Mouse (Mus musculus) CH12F3 (cell line): Measurements from ENCODE around the gene Trpc1.

ENCODE experiments used
- in situ Hi-C: fragments of 300-500 bp; cut with MboI; formaldehyde crosslinking; loops from 2 replicates; pipeline ENCODE4 v1.14.3; 2020; ENCODE audit warnings: low sequenced_read_pairs

The Trpc1 gene

DNA sequence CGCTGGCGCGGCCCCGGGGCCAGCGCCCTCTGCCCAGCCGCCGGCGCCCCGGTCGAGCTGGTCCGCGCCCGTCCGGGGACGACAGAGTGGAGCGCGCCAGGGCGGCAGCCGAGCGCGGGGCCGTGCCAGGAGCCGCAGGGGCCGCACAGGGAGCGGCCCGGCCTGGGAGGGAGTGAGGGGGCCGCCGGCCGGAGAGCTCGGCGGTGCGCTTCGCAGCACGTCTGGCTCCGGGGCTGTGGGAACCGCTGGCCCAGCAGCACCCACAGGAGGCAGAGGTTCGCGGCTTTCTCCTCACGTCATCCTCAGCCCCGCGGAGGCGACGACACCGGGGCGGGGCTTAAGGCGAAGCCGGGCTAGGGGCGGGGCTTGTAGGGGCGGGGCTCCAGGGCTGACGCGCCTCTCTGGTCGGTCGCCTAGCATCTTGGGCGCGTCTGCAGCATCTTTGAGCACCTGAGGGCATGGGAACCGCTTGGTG lies at the start of gene Trpc1:
Gene Trpc1 (minus strand): TSS at position 339 of the 475 bp plus-strand sequence.
- in situ Hi-C loops = no loop called here

DNA sequence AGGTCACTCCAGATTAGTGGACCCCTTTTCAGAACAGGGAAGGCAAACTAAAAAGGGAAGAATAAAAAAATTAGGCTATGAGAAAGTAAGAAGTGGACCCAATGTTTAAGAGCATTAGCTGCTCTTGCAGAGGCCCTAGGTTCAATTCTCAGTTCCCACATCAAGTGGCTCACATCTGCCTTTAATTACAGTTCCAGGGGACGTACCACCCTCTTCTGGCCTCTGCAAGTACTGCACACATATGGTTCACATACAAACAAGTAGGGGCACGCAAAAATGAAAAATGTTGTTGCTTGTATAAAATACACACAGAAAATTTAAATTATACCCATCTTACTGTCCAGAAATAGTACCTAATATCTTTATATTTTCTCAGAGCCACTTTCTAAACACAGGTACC lies 46.1 kb upstream of the Trpc1 start:
- in situ Hi-C loops = no loop called here

DNA sequence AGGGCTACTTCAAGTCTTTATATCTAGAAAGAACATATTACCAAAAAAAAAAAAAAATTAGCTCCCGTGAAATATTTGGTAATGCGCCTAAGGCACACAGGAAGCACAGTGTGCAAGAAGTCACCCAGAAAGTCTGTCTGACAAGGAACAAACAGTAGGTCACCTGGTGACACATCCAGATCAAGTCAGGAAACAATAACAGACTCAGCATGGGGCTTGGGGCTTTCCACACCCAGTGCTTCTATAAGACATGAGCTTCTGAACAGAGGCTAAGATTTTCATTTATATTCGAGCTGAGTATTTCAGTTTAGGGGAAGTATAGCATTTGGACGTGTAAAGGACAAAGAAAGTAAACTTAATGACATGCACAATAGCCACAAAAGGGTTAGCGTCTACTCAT lies 45.7 kb upstream of the Trpc1 start:
- in situ Hi-C loops = no loop called here

DNA sequence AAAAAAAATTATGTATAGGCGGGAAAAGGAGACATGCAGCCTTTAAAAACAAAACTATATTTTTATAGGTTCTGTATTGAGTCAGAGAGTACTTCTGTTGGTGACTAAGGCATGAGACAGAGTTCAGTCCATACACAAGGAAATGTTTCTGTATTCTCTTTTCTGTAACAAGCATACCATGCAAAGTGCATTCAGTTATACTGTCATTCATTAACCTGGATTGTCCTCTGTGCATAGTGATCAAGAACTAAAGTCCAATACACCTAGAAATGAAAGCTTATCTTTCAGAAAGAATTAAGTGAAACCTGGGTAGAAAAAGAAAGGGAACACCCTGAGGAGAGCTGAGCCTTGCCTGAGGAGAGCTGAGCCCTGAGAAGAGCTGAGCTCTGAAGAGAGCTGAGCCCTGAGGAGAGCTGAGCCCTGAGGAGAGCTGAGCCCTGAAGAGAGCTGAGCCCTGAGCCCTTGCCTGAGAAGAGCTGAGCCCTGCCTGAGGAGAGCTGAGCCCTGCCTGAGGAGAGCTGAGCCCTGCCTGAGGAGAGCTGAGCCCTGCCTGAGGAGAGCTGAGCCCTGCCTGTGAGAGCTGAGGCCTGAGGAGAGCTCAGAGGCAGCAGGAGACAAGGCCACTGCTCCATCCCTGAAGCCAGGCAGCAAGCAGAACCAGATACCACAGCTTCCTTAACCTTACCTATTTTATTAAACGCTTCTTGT lies 45.1 kb upstream of the Trpc1 start:
- in situ Hi-C loops = no loop called here

DNA sequence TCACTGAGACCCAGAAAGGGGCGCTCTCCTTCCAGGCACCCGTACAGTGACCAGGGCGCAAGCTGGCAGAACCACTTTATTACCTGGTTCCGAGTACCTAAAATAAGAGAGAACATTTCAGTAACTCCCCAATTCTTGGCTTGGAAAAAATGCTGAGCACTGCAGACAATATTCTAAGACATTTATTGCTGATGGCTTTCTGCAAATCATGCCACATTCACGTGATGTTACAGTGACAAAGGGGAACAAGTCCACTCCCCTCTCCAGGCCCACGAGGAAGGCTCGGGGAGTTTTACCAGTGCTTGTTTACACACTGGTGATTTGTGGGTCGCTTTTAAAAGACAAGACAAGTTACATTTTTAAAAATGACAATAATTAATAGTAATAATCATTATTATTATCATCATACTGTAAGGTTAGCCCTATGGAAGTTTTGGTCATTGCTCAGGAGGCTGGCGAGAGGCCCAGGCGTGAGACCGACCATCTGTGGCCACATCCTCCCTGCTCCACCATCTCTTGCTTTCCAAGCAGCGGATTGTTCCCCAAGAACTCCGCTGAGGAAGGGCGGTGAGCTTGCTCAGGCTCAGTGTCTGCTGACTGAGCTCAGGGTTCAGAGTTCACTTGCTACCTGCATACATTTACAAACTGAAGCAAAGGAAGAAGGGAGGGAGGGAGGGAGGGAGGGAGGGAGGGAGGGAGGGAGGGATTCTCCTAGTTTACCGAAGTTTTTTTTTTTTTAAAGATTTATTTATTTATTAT lies 44.0 kb upstream of the Trpc1 start:
- in situ Hi-C loops = no loop called here

DNA sequence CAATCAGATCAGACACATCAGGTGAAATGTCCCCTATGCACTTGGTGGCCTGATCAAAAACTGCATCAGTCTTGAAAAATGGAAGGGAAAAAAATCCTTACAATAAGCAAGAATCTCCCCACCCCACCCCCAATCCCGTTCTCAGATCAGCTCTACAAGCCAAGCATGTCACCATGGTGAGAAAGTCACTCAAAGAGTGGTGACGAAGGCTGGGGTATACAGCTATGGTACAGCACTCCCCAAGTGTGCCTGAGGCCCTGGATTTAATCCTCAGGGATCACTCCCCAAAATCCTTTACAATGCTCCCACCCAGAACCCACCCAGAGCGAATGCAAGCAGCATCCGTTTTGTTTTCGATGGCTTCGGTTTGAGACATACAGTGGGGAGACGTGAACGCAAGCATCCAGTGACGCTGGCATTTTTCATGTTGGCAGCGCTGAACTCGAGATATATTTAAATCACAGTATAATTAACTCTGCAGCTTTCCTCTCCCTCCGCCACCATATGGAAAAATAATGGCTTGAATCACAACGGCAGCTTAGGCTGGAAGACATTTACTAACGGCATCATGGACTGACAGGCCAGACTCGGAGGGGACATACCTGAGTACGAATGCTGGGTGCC lies 34.8 kb upstream of the Trpc1 start:
- in situ Hi-C loops = no loop called here

DNA sequence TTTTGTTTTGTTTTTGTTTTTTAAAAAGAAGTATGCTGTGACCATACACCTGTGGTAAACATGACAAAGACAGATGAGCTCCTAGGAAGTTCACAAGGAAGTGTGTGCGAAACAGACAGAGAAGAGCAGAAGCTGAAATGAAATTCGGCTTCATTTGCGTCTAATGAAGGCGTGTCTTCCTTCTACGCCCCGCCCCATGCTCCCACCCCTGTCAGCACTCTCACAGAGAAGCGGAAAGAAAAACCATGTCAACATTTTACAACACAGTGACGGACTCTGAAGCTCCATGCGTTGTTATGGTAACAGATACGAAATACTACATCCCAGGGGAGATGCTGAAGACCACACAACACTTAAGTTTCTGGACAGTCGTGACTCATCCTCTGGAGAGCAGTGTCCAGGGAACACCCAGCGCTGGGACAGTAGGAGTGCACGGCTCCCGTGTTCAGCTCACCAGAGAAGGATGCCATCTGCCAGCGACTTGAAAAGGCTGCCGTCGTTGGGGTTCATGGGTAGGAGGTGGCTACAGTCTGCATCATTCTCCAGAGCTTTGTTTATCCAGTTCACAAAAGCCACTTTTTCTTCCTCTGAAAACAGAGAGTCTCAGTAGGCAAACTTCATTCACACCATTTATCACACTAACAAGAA lies 33.6 kb upstream of the Trpc1 start:
- in situ Hi-C loops = no loop called here

DNA sequence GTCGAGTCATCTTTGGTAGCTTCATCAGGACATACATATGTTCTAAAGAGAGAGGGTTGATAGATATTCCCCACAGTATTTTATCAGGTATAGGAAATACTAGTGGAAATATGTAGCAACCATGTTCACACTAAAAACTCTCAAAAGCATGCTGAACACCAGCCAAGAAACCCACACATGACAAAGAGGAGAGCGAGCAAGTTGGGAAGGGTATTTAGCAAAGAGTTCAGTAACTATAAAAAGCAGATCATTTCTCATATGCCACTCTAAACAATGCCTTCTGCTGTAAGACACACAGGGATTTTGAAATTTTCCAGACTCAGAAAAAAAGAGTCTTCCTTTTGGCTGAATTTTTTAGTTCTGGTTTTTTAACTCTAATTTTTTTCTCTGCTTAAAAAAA lies 21.5 kb upstream of the Trpc1 start:
- in situ Hi-C loops = no loop called here

DNA sequence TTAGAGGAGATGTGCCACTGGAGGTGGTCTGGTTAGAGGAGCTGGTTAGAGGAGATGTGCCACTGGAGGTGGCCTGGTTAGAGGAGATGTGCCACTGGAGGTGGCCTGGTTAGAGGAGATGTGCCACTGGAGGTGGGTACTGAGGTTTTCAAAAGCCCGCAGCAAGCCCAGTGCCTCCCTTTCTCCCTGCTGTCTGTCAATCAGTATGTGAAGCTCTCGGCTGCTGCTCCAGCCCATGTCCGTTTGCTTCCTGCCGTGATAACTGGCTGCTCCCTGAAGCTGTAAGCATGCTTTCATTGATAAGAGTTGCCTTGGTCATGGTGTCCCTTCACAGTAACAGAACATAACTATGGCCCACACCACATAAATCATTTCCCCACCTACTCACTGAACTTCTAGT lies 13.0 kb upstream of the Trpc1 start:
- in situ Hi-C loops = no loop called here

DNA sequence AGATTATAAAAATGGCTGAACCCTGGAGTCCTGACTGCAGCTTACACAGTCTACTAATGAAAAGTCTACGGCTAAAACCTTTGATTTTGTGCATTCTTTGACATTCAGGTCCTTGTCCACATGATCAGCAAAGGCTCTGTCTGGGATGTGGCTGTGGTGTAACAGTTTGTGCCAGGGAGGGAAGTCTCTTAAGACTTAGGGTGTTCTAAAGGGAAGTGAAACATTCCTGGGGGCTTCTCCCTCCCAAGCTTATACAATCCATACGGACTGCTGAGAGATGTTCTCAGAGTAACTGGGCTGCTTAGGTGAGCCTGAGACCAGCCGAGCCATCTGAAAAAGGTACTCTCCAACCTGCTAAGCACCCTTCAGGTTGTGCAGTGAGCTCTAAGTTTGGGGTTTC lies 12.1 kb upstream of the Trpc1 start:
- in situ Hi-C loops = no loop called here

DNA sequence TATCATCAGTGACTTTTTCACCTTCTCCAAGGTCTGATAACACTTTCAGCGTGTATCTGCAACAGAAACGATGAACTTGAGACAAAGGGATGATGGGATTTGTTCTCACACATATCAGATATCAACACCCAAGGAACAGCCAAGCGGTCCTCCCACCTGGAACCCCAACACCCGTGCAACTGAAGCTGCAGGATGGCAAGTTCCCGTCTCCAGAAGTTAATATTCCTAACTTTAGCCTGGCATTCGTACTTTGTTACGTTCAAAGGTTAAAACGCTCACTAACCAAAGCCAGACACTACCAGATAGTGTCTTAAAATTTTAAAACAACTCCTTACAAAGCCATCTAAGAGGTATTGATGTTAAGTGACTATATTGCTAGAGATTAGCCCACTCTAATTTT lies 11.2 kb upstream of the Trpc1 start:
- in situ Hi-C loops = no loop called here

DNA sequence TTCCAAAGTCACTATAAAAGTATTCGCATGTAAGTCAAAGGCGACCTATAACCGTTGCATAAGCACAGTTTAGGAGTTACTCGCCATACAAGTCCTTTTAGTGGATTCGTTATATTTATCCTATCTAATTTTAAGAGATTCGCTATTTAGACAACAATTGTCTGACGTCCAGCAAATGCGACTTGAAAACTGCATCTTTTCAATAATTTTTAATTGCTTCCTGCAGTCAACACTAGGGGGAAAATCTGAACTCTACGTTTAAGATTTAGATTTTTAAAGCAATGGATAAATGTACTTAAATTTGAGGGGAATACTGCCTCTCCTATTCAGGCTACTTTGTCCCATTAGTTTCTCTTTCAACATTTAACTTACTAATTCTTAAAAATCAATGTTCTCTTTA lies 571 bp upstream of the Trpc1 start:
- in situ Hi-C loops = no loop called here

DNA sequence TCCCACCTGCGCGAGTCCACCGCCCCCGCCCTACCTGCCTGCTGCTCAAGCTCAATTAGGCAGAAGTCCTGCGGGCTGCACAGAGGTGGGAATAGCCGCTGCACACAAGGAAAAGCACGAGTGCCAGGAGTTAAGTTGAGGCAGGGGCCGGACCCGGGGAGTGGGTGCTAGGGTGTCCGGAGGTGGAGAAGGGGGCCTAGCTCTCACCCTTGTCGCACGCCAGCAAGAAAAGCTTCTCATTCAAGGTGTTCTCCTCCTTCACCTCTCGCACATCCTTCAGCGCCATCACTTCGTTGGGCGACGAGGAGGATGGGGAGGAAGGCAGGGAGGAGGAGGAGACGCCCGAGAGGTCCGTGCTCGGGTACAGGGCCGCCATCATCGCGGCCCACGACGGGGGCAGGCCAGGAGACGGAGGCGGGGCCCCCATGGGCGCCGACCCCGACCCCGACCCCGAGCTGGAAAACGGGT lies 680 bp downstream of the Trpc1 start:
- in situ Hi-C loops = no loop called here

DNA sequence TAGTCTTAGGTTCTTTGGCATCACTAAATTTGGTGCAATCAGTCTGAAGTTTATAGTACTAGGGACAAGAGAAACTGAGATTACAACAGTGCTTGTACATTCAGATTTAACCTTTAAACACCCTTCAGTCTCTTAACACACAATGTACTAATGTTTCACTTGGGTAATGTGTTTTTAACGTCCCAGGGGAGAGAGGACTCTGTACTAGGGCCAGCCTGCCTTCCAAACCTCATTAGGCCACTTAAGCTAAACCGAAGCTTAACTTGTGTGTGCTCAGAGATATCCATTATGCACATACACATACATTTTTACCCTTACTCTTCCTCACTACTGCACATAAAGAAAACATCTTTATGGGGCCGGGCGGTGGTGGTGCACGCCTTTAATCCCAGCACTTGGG lies 2.9 kb downstream of the Trpc1 start:
- in situ Hi-C loops = no loop called here

DNA sequence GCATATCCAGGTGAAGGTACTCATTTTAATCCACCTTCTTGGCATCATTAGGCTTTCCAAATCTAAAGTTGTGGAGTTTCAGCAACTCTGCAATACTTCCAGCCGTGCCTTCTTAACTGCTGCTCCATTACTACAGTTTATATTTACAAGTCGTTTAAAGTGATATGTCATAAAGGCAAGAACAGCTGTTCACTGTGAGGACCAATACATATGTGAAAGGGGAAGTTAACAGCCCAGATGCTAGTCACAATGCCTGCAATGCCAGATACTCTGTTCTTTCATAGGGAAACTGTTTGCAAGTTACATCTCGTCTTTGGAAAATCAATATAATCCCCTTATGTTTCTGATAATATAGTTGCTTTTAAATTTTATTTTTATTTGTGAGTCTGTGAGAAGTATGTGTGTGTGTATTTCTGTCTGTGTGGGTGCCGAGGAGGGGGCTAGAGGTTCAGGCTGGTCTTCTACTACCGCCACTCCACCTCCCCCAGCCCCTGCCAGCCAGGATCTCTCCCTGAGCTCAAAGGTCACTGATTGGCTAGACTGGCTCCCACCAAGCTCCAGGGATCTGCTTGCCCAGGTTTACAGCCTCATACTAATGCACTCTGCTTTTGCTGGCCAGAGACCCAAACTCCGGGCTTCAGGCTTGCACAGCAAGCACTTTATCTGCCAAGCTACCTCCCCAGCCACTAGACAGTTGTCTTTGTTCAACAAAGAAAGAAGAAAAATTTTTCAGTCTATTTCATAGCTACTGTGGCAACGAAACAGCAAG lies 5.1 kb downstream of the Trpc1 start:
- in situ Hi-C loops = no loop called here

DNA sequence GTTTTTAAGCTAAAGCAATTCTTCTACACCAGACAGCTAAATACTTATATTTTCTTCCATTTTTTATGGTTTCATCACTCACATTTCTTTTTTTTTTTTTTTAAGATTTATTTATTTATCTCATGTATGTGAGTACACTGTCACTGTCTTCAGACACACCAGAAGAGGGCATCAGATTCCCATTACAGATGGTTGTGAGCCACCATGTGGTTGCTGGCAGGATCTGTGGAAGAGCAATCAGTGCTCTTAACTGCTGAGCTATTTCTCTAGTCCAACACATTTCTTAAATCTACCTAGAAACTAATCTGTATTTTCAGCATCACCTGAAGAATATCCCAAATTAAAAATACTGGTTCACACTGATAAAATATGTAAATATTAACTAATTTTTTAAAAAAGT lies 13.9 kb downstream of the Trpc1 start:
- in situ Hi-C loops = no loop called here

DNA sequence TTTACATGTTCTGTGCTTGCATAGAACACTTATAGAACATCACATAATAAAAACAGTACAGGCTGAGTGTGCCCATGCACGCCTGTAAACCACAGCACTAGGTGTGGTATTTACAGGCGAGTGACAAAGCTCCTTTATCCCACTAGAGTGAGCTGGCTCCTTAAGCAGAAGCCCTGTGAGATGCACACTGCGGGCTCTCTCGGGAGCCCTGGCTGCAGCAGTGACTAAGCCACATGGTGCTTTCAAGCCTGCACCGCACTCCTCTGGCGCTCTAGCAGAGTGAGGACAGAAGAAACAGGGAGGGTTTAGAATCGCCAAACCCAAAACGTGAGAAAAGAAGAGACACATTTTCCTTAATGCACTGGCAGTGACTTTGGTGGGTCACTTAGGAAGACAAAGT lies 37.6 kb downstream of the Trpc1 start:
- in situ Hi-C loops = no loop called here

DNA sequence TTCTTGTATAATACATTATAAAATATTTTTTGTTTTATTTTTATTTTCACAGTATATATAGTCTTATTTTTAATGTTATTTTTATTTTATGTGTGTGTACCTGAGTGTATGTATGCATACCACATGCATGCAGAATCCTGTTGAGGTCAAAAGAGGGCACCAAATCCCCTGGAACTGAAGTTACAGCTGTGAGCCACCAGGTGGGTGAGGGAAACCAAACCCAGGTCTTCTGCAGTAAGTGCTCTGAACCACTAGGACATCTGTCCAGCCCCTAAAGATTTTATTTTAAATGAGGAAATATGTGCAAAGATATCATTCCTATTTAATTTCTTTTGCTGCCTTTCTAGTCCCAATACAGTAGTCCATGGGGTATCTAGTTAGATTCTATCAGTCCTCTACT lies 41.2 kb downstream of the Trpc1 start:
- in situ Hi-C loops = no loop called here

DNA sequence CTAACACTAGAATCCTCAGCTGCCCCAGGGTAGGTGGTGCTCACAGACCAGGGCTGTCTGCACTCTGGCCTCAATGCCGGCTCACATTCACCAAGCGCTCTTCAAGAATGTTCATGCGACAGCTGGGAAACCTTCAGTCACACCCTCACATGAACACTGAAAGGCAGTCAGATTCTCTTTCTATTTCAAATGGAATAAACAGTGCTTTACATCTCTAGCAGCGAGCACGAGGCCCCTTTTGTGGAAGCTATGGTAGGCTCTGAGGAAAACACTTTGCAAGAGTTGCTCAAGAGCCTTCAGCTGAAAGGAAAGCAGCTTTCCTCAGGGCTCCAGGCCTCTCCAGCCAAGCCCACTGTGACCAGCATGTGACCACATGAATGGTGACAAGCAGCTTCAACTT lies 44.8 kb downstream of the Trpc1 start:
- in situ Hi-C loops = no loop called here

DNA sequence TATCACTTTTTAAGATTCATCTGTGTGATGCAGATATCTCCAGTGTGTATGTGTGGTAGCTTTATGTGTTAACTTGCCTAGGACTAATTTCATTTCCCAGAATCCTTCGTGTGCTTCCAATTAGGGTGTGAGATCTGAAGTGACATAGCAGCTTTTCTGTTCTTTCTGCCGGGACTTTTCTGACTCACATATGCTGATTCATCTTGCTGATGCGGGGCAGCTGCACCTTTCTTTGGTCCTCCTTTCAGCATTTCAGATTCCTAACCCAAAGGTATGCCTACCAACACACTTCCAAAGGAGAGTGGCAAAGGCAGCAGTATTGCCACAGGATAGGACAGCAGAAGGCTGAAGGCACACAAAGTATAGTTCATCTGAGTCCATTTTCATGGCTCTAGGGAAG lies 46.1 kb downstream of the Trpc1 start:
- in situ Hi-C loops = no loop called here

DNA sequence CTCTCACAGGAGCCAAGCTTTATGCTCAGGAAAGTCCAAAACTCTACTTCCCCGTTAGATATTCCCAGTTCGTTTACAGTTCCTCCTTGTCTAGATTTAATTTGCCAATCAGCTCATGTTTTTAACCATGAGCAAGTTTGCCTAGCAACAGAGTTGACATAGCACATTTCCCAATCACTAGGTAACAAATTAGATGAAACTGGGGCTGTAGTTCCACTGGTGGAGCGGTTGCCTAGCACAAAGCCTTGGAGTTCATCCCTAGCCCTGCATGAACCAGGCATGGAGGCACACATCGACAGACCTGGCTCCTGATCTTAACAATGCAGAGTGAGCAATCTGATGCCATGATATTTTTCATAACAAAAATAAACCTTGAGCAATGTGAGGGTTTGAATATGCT lies 50.9 kb downstream of the Trpc1 start:
- in situ Hi-C loops = loop anchor here (10.0 kb wide), 1 partner anchor 164 kb away; no protein-coding TSS in a partner anchor
